Mouse (Mus musculus) midbrain, embryonic 11.5 days (tissue): ENCODE measurements around the gene Ppp2r1b. TPM values are rescaled to one million over a fixed set of nuclear protein-coding genes. Genes with fewer than 3 reads are reported as not detected.

Source experiments
- ATAC-seq: fragments of 200-750 bp; cut with Nextera tagmentation; 2 replicates; pipeline ENCODE4 v1.8.0; 2017; ENCODE audit warnings: moderate TSS enrichment, moderate library complexity; ENCODE audit not compliant: low FRiP score
- DNase-seq: peaks from one replicate; pipeline ENCODE4 v3.0.0; 2015; ENCODE audit warnings: low spot score; ENCODE audit errors: missing footprints
- H3K27ac ChIP-seq: fragments of 300-500 bp; sonication (generic); 2 replicates; pipeline ENCODE4 v1.5.1; 2014; ENCODE audit warnings: low read depth, low read length
- H3K27me3 ChIP-seq: fragments of 300-500 bp; sonication (generic); 2 replicates; pipeline ENCODE4 v1.6.1; 2014; ENCODE audit warnings: mild to moderate bottlenecking, low read length, moderate library complexity, mixed read lengths; ENCODE audit not compliant: control insufficient read depth, insufficient read depth
- H3K36me3 ChIP-seq: fragments of 300-500 bp; sonication (generic); 2 replicates; pipeline ENCODE4 v1.6.1; 2014; ENCODE audit warnings: mild to moderate bottlenecking, low read length, moderate library complexity, mixed read lengths; ENCODE audit not compliant: control insufficient read depth, insufficient read depth
- H3K4me1 ChIP-seq: fragments of 300-500 bp; sonication (generic); 2 replicates; pipeline ENCODE4 v1.6.1; 2014; ENCODE audit warnings: low read length; ENCODE audit not compliant: control insufficient read depth, insufficient read depth
- H3K4me2 ChIP-seq: fragments of 300-500 bp; sonication (generic); 2 replicates; pipeline ENCODE4 v1.6.1; 2014; ENCODE audit warnings: mild to moderate bottlenecking, moderate library complexity
- H3K4me3 ChIP-seq: fragments of 300-500 bp; sonication (generic); 2 replicates; pipeline ENCODE4 v1.5.1; 2014; ENCODE audit warnings: low read depth, low read length
- H3K9ac ChIP-seq: fragments of 300-500 bp; sonication (generic); 2 replicates; pipeline ENCODE4 v1.6.1; 2014; ENCODE audit warnings: low read length
- H3K9me3 ChIP-seq: fragments of 300-500 bp; sonication (generic); 2 replicates; pipeline ENCODE4 v1.6.1; 2016; ENCODE audit warnings: low read length; ENCODE audit not compliant: control insufficient read depth
- WGBS: fragments of 180-500 bp; shearing (Covaris S2); extraction: QIAGEN DNeasy Blood & Tissue Kit; methylation state at CpG from one replicate; pipeline ENCODE4 v1.1.7; 2014; 5-methylcytosine and 5-hydroxymethylcytosine counted together
- polyA plus RNA-seq: library from polyadenylated mRNA; unstranded; fragments of >200 nt; fragmentation: Nextera tagmentation; extraction: Ambion mirVana; gene quantifications from 2 replicates; pipeline ENCODE4 v1.2.1, GENCODE M21; 2014

Gene Ppp2r1b
- polyA plus RNA-seq, 1 experiment from 2014 or later: 114 TPM

DNA sequence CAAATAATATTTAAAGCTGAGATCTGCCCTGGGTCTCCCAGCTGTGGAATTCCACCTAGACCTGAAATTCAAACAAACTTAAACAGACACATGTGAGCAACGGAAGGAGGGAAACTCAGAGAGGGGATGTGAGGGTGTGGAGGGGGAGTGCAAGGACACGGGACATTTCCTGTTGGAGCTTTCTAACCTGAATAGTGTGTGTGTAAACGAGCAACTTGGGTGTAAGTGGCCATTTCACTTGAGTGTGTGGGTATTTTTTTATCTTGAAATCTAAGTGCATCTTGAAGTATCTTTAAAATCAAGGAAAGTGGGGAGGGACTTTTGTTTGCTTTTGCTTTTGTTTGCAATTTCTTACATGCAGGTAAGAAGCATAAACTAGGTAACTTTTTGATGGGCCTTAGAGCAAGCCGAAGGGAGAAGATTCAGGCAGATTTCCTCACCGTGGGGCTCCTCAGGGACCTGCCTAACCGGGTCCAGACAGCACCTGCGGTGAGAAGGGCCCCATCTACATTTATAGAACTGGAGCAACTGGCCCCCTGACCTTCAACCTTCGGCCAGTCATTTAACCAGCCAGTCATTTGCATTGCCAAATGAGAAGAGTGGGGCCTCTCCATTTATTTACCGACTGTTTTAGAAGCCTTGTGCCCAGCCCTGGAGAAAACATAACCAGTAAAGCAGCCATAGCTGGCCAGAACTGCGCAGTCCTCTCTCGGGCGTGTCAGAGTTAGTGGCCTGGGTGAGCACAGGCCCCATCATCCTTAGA, 2.7 kb downstream of the Ppp2r1b start:
- no peak overlapping the region for H3K4me3 ChIP-seq
- H3K4me1 ChIP-seq: no peaks in the 10 kb centered on the region
- no peak overlapping the region for H3K9ac ChIP-seq
- 76% methylated on average over 12 of the region's 12 CpGs for WGBS
- H3K36me3 ChIP-seq: 0 out of 2 replicates have a peak, but pooled peaks cover 2% of the 10 kb centered on the region
- no peak for DNase-seq
- no peaks in the 10 kb centered on the region for H3K9me3 ChIP-seq
- no peak for ATAC-seq
- no peaks in the 10 kb centered on the region for H3K27me3 ChIP-seq
- H3K27ac ChIP-seq: no peak overlapping the region
- no peak overlapping the region for H3K4me2 ChIP-seq

DNA sequence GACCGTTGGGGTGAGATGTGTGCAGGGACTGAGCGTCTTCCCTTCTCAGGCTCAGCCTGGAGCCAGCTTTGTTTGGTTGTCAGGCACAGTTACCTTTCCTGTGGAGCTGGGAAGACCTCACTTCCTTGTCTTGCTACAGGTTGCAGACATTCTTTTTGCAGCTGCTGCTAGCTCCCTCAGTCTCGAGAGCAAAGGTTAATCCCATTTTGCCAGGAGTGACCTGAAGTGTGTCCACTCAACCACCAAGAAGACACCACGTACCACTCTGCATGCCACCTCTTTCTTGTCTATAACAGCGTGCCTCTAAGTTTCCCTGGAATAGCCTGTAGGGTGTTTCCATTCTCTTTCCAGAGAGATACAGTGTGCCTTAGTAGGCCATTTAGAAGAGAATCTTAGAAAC, 3.7 kb downstream of the Ppp2r1b start:
- no peak overlapping the region for H3K4me3 ChIP-seq
- H3K27me3 ChIP-seq: no peaks in the 10 kb centered on the region
- no peak overlapping the region for H3K9ac ChIP-seq
- H3K4me1 ChIP-seq: no peaks in the 10 kb centered on the region; the same call in 1 of the 2 replicates
- DNase-seq: no peak
- 0 out of 2 replicates have a peak, but pooled peaks cover 2% of the 10 kb centered on the region for H3K36me3 ChIP-seq
- H3K9me3 ChIP-seq: no peaks in the 10 kb centered on the region
- H3K4me2 ChIP-seq: no peak overlapping the region
- peak; percentile 43; the same call in 1 of the 2 replicates for ATAC-seq
- H3K27ac ChIP-seq: no peak overlapping the region
- WGBS: 63% methylated on average over 5 of the region's 5 CpGs

DNA sequence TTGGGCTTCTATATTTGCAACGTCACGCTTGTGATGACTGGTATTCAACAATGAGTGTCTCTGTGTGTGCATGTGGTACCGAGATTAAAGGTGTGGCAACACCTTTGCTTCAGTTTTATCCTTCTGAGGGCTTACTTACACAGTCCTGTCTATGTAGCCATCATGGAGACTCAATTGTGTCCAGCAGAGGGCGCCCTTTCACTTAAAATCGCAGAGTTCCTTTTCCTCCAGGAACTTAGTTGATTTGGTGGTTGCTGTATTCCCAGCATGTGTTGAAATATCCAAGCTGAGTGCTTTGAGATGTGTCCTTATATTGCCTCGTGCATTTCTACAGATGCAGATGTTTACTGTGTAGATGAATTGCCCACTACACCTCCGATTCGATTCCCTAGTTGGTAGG, 4.1 kb downstream of the Ppp2r1b start:
- no peaks in the 10 kb centered on the region for H3K27me3 ChIP-seq
- no peaks in the 10 kb centered on the region; the same call in 1 of the 2 replicates for H3K4me1 ChIP-seq
- WGBS: 22% methylated on average over 8 of the region's 8 CpGs
- no peaks in the 10 kb centered on the region for H3K9me3 ChIP-seq
- no peak overlapping the region for H3K4me2 ChIP-seq
- DNase-seq (peak; percentile 98), ATAC-seq (peak; percentile 78)
- no peak overlapping the region for H3K4me3 ChIP-seq
- no peak overlapping the region for H3K27ac ChIP-seq
- no peaks in the 10 kb centered on the region for H3K36me3 ChIP-seq
- no peak overlapping the region for H3K9ac ChIP-seq

DNA sequence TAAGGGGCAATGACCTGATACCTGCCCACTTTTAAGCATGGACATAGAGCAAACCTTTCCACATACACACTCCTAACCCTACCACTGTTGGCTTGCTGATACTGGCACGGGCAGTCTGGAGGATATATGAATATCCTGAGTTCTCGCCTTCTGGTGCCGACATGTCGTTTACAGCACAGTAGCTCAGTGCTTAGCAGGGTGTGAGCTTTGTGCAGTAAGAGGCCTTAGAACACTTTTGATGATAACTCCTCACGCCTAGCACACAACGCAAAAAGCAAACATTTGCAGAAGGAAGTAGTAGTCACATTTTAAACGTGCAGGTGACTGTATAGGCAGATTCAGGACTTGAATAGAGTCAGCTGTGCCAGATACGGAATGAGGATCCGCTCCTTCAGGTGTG, 4.7 kb downstream of the Ppp2r1b start:
- Histone ChIP-seq H3K4me3 (no peak overlapping the region), H3K36me3 (no peaks in the 10 kb centered on the region), H3K27me3 (no peaks in the 10 kb centered on the region), H3K4me1 (peaks cover 2% of the 10 kb centered on the region; the same call in 1 of the 2 replicates), H3K27ac (no peak overlapping the region), H3K4me2 (no peak overlapping the region), H3K9ac (no peak overlapping the region), H3K9me3 (no peaks in the 10 kb centered on the region)
- DNase-seq (no peak), ATAC-seq (no peak)
- 75% methylated on average over 9 of the region's 9 CpGs for WGBS

DNA sequence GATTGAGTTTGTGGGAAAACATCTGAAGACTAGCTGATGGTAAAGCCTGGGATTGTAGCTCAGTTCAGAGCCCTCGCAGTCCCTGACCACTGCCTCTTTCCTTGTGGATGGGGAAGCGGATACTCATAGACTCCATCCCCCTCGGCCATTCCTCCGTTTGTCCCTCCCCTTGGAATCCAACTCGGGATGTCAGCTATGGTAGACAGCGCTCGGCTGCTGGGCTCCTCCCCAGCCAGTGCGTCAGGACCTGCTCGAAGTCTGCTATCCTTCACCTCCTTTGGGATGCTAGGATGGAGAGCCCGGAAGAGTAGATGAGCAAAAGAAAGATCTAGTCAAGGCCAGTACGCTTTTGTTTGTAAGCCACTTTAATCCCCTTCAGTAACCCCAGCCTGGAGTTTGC, 5.2 kb downstream of the Ppp2r1b start:
- no peaks in the 10 kb centered on the region for H3K36me3 ChIP-seq
- no peak overlapping the region for H3K9ac ChIP-seq
- H3K9me3 ChIP-seq: no peaks in the 10 kb centered on the region
- H3K4me1 ChIP-seq: peaks cover 2% of the 10 kb centered on the region; the same call in 1 of the 2 replicates
- ATAC-seq: no peak
- no peak overlapping the region for H3K4me3 ChIP-seq
- 14% methylated on average over 11 of the region's 11 CpGs for WGBS
- no peak for DNase-seq
- no peak overlapping the region for H3K27ac ChIP-seq
- H3K27me3 ChIP-seq: no peaks in the 10 kb centered on the region
- H3K4me2 ChIP-seq: no peak overlapping the region

DNA sequence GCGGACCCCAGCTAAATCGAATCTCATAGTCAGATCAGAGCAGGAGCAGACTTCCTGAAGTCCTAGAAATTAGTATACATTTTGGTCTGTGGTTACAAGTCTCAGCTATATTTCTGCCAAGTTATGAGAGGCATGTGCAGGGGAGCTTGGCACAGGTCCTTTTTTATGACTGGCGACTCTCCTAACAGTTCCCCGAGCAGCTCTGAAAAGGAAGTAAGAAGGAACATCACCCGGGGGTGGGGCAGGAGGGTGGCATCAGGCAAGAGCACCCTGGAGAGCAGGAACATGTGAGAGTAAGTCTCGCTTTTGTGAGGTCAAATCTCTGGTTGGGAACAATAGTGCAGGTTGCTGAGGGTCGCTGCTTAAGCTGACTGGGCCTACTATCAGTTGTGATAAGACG, 5.6 kb downstream of the Ppp2r1b start:
- Histone ChIP-seq H3K9ac (no peak overlapping the region), H3K27me3 (no peaks in the 10 kb centered on the region), H3K27ac (no peak overlapping the region), H3K9me3 (no peaks in the 10 kb centered on the region), H3K4me2 (no peak overlapping the region), H3K4me3 (no peak overlapping the region), H3K36me3 (no peaks in the 10 kb centered on the region), H3K4me1 (peaks cover 2% of the 10 kb centered on the region; the same call in 1 of the 2 replicates)
- no peak for DNase-seq
- 42% methylated on average over 8 of the region's 8 CpGs for WGBS
- ATAC-seq: no peak

DNA sequence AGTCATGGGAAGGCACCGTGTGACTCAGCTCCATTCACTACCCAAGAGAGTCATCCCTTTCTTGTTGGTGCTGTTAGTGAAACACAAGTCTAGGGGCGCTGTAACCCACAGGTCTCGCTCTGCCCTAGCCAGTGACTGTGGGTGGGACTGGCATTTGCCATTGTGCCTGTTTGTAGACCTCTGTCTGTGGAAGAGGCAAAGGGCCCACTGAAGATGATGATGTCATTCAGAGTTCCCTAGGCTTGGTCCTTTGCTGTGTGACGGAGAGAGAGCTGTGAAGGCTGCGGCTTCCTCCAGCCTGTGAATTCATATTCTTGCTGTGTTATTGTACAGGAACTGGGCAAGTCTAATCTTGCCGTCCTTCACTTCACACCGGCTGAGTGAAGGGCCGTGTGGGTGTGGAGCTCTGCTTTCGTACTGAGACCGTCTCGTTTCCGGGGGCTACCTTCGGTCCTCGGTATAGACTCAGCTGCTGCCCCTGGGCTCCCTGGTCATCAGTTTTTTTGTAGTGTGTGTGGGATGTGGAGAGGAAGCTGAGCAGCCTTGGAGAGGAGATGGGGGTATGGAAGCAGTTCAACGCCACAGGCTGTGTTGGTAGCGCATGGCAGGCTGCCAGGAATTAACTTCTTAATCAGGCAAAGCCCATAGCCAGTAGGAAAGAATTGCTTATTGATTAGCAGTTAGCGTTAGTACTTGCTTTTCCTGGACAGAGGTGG, 7.7 kb downstream of the Ppp2r1b start:
- no peaks in the 10 kb centered on the region for H3K36me3 ChIP-seq
- no peak overlapping the region for H3K4me2 ChIP-seq
- H3K4me1 ChIP-seq: peaks cover 6% of the 10 kb centered on the region
- H3K27ac ChIP-seq: no peak overlapping the region
- WGBS: 80% methylated on average over 17 of the region's 17 CpGs
- H3K9ac ChIP-seq: no peak overlapping the region
- no peak overlapping the region for H3K4me3 ChIP-seq
- no peaks in the 10 kb centered on the region for H3K9me3 ChIP-seq
- no peaks in the 10 kb centered on the region for H3K27me3 ChIP-seq
- DNase-seq (no peak), ATAC-seq (no peak)

DNA sequence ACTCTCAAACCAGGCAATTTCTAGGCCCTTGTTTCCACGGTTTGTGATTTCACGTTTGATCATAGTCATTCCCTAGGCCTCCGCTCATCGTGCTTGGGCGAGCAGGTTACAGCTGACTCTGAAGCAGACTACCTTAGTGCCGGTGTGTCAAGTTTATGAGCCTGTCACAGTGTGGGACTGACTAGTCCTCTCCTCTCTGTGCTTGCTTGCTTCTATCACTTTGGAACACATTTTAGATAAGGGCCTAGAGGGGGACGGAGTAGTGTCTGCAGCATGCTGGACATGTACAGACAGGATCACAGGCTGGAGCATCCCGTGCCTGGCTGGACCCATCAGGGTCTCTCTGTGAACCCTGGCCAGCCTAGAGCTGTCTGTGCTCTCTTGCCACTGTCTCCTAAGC, 9.3 kb downstream of the Ppp2r1b start:
- 68% methylated on average over 8 of the region's 8 CpGs for WGBS
- Histone ChIP-seq H3K9me3 (no peaks in the 10 kb centered on the region), H3K4me1 (peaks cover 9% of the 10 kb centered on the region), H3K27me3 (no peaks in the 10 kb centered on the region), H3K36me3 (no peaks in the 10 kb centered on the region), H3K9ac (no peak overlapping the region), H3K4me3 (no peak overlapping the region), H3K27ac (no peak overlapping the region), H3K4me2 (no peak overlapping the region)
- ATAC-seq (no peak), DNase-seq (no peak)

DNA sequence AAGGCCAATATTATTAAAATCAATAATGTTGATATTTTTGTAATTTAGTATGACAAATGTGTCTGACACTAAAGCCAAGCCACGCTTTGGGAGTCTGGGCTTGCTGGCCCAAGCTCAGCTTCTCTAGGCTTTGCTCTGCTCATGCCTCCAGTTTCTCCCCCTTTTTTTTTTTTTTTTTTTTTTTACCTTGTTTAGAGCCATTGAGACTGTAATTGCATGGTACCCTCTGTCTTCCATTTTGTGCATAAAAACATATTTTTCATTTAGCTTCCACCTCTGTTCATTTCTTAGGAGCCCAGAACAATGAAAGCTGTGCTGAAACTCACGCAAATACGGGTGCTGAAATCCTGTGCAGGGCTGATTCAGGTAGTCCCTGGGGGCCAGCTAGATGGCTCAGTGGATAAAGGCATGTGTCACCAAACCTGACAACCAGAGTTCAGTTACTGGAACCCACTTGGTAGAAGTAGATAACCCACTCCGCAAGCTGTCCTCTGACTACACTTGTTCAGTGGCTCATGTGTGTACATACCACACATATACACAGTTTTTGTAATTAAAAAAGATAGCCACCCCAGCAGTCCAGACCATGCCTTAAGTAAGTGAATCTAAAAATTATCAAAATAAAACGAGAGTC, 10.1 kb downstream of the Ppp2r1b start:
- WGBS: 90% methylated on average over 5 of the region's 5 CpGs
- H3K27ac ChIP-seq: no peak overlapping the region
- no peak overlapping the region for H3K4me2 ChIP-seq
- H3K9ac ChIP-seq: no peak overlapping the region
- peak; percentile 62 for DNase-seq
- no peak for ATAC-seq
- no peak overlapping the region for H3K4me3 ChIP-seq
- no peaks in the 10 kb centered on the region for H3K27me3 ChIP-seq
- peaks cover 9% of the 10 kb centered on the region for H3K4me1 ChIP-seq
- no peaks in the 10 kb centered on the region for H3K9me3 ChIP-seq
- no peaks in the 10 kb centered on the region for H3K36me3 ChIP-seq
